Mouse (Mus musculus): ENCODE data around the gene Prok1. TPM values are rescaled to one million over a fixed set of nuclear protein-coding genes. Genes with fewer than 3 reads are reported as not detected.

The Prok1 gene
- polyA plus RNA-seq, 1 experiment from 2014 or later, result 0.08 TPM

- no peaks in the 10 kb centered on the region for H3K36me3 ChIP-seq (ENCODE audit: control insufficient read depth, insufficient read depth, low read length)
- H3K9me3 ChIP-seq (ENCODE audit: control insufficient read depth, low read length), result no peaks in the 10 kb centered on the region
- 87% methylated on average over 3 of the region's 3 CpGs for WGBS
- no peak overlapping the region for H3K9ac ChIP-seq (replicated peaks; ENCODE audit: low read depth, low read length)
- no peak overlapping the region for H3K4me3 ChIP-seq (ENCODE audit: low read depth, low read length)
- no peaks in the 10 kb centered on the region for H3K4me1 ChIP-seq (ENCODE audit: control insufficient read depth, insufficient read depth, low read length)
- no peak overlapping the region for H3K4me2 ChIP-seq (ENCODE audit: low read depth, low read length)
- no peak for ATAC-seq (ENCODE audit: low read depth)
- H3K27me3 ChIP-seq (ENCODE audit: control insufficient read depth, insufficient read depth, low read length), result no peaks in the 10 kb centered on the region
- no peak overlapping the region for H3K27ac ChIP-seq (ENCODE audit: low read depth, low read length)
These were observed 53.9 kb downstream of the Prok1 start for GRCm38 (mm10) chr3:107185597-107185996.

GRCm38 (mm10) chr3:107183178-107183577 is 56.3 kb downstream of the Prok1 start:
- Histone ChIP-seq H3K36me3 (ENCODE audit: control insufficient read depth, insufficient read depth, low read length) (no peaks in the 10 kb centered on the region), H3K9me3 (ENCODE audit: control insufficient read depth, low read length) (no peaks in the 10 kb centered on the region), H3K4me2 (ENCODE audit: low read depth, low read length) (no peak overlapping the region), H3K27me3 (ENCODE audit: control insufficient read depth, insufficient read depth, low read length) (no peaks in the 10 kb centered on the region), H3K9ac (replicated peaks; ENCODE audit: low read depth, low read length) (no peak overlapping the region), H3K4me1 (ENCODE audit: control insufficient read depth, insufficient read depth, low read length) (no peaks in the 10 kb centered on the region), H3K4me3 (ENCODE audit: low read depth, low read length) (no peak overlapping the region), H3K27ac (ENCODE audit: low read depth, low read length) (no peak overlapping the region)
- ATAC-seq (ENCODE audit: low read depth), result no peak
- WGBS, result 88% methylated on average over 3 of the region's 3 CpGs

Other genes with a start within 250 kb of the Prok1 start
- 7.2 and 10.3 TPM in 2 replicates for gene Kcna3, start 203.5 kb downstream of the Prok1 start, polyA plus RNA-seq (2014; fragmentation: Nextera tagmentation; extraction: Ambion mirVana)
- 2.0 and 3.2 TPM in 2 replicates for gene Kcna2, start 138.6 kb downstream of the Prok1 start, polyA plus RNA-seq (2014; fragmentation: Nextera tagmentation; extraction: Ambion mirVana)
- not detected in 2 replicates for gene Kcna10, start 56.7 kb downstream of the Prok1 start, polyA plus RNA-seq (2014; fragmentation: Nextera tagmentation; extraction: Ambion mirVana)
- gene Cym, start 18.0 kb downstream of the Prok1 start, polyA plus RNA-seq (2014; fragmentation: Nextera tagmentation; extraction: Ambion mirVana), result 0.39 and 0.86 TPM in 2 replicates
- not detected in 2 replicates for gene A630076J17Rik, start 9.1 kb downstream of the Prok1 start, polyA plus RNA-seq (2014; fragmentation: Nextera tagmentation; extraction: Ambion mirVana)
- 200 and 204 TPM in 2 replicates for gene Lamtor5, start 39.2 kb upstream of the Prok1 start, polyA plus RNA-seq (2014; fragmentation: Nextera tagmentation; extraction: Ambion mirVana)
- 1.9 and 2.6 TPM in 2 replicates for gene Slc16a4, start 51.5 kb upstream of the Prok1 start, polyA plus RNA-seq (2014; fragmentation: Nextera tagmentation; extraction: Ambion mirVana)
- gene Rbm15, start 94.0 kb upstream of the Prok1 start, polyA plus RNA-seq (2014; fragmentation: Nextera tagmentation; extraction: Ambion mirVana), result 7.8 and 9.0 TPM in 2 replicates
- gene Kcnc4, start 219.8 kb upstream of the Prok1 start, polyA plus RNA-seq (2014; fragmentation: Nextera tagmentation; extraction: Ambion mirVana), result 6.2 and 7.7 TPM in 2 replicates

Measured in neural tube, embryonic 14.5 days (tissue).